Mouse (Mus musculus): Measurements from ENCODE around the gene Gm2696.

GRCm38 (mm10) chr10:77826951-77827350 is 12.5 kb downstream of the Gm2696 start, which contains the start of gene Krtap10-4:
- TF ChIP-seq GATA1 (IDR thresholded peaks at IDR 0.05; ENCODE audit: low read length) (no peak), TAL1 (IDR thresholded peaks at IDR 0.05; ENCODE audit: low read length) (no peak)

Data from erythroblast, embryonic 14.5 days (primary cell).